Mouse (Mus musculus) T-cell, adult 2 months (primary cell): ENCODE measurements at regions not wholly inside any gene's neighbourhood (a gene's known extent, or its start where the extent isn't known, plus 50 kb on each side); places are given as distances from the start of the nearest gene placed in this dataset.
A peak's percentile ranks its signal among the peaks of the same experiment; 100 is the strongest.

Source experiments
- DNase-seq: peaks from one replicate; pipeline ENCODE4 v3.0.0; 2022; ENCODE audit warnings: low spot score

DNA sequence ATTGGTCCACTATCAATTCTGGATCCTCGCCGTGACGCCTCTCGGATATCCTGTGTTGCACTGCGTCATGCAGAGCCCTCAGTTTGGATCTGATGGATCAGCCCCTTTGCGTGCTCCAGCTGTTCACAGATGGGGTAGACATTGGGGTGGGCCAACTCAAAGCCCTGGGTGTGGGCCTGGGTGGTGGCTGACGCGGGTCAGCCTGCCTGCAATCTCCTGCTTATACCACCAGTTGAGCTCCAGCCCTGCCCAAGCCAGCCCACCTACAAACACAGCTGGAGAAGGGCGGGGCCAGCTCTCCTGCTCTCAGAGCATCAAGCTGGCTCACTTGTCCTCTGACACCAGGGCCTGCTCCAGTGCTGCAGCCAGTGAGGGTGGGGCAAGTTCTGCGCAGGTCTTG is 73.1 kb downstream of the Rps15a start:
- no peak for DNase-seq

- no peak for DNase-seq
These were observed 76.1 kb downstream of the Rps15a start for GRCm38 (mm10) chr7:118039862-118040261.

DNA sequence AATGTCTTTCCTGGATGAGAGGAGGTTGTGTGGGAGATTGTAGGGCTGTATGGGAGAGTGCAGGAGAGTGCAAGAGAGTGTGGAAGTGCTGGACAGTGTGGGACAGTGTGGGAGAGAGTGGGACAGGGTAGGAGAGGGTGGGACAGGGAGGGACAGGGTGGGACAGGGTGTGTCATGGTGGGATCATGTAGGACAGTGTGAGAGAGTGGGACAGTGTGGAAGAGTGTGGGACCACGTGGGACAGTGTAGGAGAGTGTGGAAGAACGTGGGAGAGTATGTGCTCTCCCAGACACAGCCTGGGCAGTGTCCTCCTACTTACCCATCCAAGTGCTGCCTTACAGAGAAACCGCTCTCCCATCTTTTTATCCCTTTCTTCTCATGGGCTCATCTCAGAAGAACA is 78.9 kb downstream of the Rps15a start:
- DNase-seq: no peak

- DNase-seq: no peak
These were observed 89.9 kb downstream of the Rps15a start for GRCm38 (mm10) chr7:118026106-118026526.

GRCm38 (mm10) chr7:118004620-118005019 is 111.4 kb downstream of the Rps15a start:
- DNase-seq: no peak

GRCm38 (mm10) chr7:118001881-118002280 is 114.1 kb downstream of the Rps15a start:
- no peak for DNase-seq

- no peak for DNase-seq
These were observed 114.9 kb downstream of the Rps15a start for GRCm38 (mm10) chr7:118001121-118001520.

DNA sequence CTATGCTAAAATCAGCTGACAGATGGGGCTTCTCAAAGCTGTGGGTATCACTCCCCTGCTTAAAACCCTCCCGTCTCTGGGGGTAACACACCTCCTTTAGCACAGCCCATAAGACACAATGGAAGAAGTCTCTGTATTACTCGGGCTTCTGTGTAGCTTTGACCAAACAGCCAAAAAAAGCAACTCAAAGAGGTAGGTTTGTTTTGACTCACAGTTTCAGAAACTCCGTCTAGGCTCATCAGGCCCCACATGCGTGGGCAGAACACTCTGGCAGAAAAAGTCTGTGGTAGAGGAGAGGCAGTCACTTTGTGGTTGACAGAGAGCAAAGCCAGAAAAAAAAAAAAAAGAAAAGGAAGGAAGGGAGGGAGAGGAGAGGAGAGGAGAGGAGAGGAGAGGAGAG is 133.8 kb downstream of the Rps15a start:
- no peak for DNase-seq

GRCm38 (mm10) chr7:117971176-117971575 is 144.8 kb downstream of the Rps15a start:
- DNase-seq: no peak

GRCm38 (mm10) chr7:117943435-117943834 is 172.6 kb downstream of the Rps15a start:
- no peak for DNase-seq

DNA sequence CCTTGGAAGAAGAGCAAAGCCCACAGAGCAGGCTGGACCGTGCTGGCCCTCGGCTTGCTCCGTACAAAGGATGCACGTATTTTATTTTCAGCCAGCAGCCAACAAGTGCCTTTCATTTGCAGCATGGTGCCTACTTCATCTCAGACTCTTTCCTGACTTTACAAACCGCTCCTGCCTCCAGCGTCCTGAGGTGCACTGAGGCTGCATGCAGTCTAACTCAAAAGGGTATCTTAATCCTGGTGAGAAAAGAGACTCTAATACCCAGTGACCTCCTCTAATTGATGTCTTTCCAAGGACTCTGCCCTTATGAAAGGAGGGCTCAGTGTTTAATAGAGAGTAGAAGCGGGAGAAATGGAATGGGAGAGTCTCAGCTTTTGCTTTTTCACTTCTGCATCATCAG is 176.4 kb downstream of the Rps15a start:
- DNase-seq: no peak

DNA sequence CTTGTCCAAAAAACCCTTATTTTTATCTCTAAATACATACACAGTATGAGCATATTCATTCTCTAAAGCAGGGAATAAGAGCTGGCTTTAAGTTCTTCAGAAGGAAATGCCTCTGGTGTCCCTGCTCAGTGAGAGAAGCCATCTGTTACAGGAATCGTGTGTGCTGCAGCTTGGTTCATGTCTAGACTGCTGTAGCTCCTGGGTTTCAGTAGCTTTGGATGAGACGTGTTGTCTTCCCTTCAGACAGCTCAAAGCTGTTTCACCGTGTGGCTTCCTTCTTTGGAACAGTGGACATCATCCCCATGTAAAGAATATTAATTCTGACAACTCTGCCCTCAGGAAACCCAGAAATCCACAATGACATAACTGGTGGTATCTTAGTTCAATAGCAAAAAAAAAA is 181.1 kb downstream of the Rps15a start:
- no peak for DNase-seq

- DNase-seq: no peak
These were observed 184.6 kb downstream of the Rps15a start for GRCm38 (mm10) chr7:117931234-117931895.

DNA sequence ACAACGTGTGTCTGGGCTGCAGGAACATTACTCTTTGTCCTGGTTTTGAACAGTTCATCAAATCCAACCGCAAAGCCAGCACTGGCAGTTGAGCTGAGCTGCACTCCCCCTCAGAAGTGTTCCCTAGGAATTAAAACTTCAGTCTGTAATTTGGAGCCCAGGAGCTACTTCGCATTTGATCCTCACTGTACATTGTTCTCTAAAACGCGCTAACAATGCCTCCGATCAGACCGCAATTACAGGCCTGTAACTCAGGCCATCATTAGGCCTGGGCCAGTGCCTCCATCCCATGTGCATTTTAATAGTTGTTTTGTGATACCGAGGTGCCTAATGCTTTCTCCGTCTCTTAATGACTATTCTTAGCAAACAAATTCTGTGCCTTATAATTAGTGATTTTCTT is 185.6 kb downstream of the Rps15a start:
- no peak for DNase-seq

- DNase-seq: no peak
These were observed 189.6 kb downstream of the Rps15a start for GRCm38 (mm10) chr7:117926396-117926795.

- no peak for DNase-seq
These were observed 193.7 kb downstream of the Rps15a start for GRCm38 (mm10) chr7:117922270-117922669.

DNA sequence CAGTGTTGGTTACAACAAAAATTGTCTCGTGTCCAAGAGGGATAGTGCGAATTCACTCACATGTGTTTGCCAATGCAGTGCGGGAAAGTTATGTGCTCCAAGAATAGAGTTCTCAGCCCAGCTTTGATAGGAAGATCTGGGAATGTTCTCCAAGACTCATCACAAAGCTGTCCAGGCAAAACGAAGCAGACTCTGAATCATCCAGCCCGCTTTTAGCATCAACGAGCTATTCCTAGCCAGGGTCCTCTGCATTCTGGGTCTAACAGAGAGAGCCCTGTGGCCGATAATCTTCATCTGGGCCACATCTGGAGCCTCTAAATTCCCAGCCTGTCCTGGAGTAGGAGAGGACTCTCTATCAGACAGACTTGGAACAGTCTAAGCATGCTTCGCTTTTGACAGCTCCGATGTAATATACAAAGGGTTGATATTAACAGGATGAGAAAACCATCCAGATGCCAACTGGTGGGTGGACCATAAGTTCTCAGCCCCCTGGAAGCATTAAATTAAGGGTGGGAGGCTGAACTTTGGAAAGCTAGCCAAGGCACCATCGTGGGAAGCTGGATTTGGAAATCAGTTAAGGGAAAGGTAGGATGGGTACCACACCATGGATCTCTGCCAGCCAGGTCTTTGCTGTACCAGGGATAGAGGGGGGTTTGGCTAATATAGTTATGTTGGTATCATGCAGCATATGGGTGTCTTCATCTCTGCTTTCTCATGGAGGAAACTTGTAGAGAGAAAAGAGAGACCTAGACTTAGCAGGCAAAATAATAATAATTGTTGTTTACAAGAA is 197.6 kb downstream of the Rps15a start:
- DNase-seq: no peak

GRCm38 (mm10) chr7:117916915-117917314 is 199.1 kb downstream of the Rps15a start:
- no peak for DNase-seq

DNA sequence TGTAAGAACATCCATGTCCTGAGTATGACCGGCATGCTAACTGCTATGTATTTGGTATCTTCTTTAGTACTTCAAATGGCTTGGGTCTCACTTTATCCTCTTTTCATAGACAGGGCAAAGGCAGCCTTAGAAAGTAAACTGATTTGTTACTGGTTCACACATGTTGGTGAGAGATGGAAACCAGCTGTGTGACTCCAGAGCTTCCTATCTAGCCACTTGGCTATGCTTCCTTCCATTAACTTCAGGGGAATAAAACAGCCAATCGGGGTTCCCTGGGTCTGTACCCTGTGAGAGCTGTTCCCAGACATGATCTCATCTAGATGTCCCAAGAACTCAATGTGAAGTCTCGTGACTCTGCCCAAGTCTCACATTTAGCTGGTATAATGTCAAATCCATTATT is 203.5 kb downstream of the Rps15a start:
- no peak for DNase-seq

GRCm38 (mm10) chr7:117911062-117911461 is 204.9 kb downstream of the Rps15a start:
- no peak for DNase-seq

DNA sequence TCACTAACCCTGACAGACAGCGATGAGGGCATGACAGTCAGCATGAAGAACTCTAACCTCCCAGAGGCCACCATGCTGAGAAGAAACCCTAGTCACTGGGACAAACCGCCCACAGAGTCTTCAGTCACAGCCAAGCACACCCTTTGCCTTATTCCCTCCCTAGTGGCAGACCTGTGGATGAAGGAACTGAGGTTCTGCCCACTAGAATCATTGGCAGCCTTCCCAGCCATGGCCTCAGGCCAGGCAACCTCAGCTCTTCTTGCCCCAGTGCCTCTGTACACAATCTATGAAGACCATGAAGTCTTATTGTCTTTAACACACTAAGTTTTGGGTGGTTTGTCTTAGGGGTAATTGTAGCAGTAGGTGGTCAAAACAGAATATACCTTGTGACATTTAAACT is 219.5 kb downstream of the Rps15a start:
- no peak for DNase-seq

- DNase-seq: no peak
These were observed 228.7 kb downstream of the Rps15a start for GRCm38 (mm10) chr7:117887288-117887687.

GRCm38 (mm10) chr7:117882803-117883202 is 233.2 kb downstream of the Rps15a start:
- DNase-seq: peak; percentile 10

GRCm38 (mm10) chr7:117878903-117879302 is 237.1 kb downstream of the Rps15a start:
- DNase-seq: no peak
